Mouse (Mus musculus): ENCODE results near the gene Shpk. TPM values are rescaled to one million over a fixed set of nuclear protein-coding genes. Genes with fewer than 3 reads are reported as not detected.

The Shpk gene
- polyA plus RNA-seq, 1 experiment from 2014 or later, result 1.1 TPM

- Histone ChIP-seq H3K9me3 (ENCODE audit: control insufficient read depth, low read length) (no peaks in the 10 kb centered on the region), H3K27ac (ENCODE audit: low read depth, low read length) (no peak overlapping the region), H3K36me3 (ENCODE audit: control insufficient read depth, insufficient read depth, low read length) (no peaks in the 10 kb centered on the region), H3K4me2 (no peak overlapping the region), H3K27me3 (ENCODE audit: control insufficient read depth, insufficient read depth, low read length) (no peaks in the 10 kb centered on the region), H3K9ac (ENCODE audit: low read length) (no peak overlapping the region), H3K4me1 (ENCODE audit: control insufficient read depth, insufficient read depth, low read length) (no peaks in the 10 kb centered on the region), H3K4me3 (ENCODE audit: low read depth, low read length) (no peak overlapping the region)
- DNase-seq (ENCODE audit: low spot score, missing footprints), result no peak
- 75% methylated on average over 2 of the region's 2 CpGs for WGBS
- ATAC-seq (ENCODE audit: low FRiP score), result no peak
Measured at GRCm38 (mm10) chr11:73207621-73208020, 8.4 kb downstream of the Shpk start.

- H3K4me3 ChIP-seq (ENCODE audit: low read depth, low read length), result no peak overlapping the region
- H3K4me2 ChIP-seq, result no peak overlapping the region
- DNase-seq (ENCODE audit: low spot score, missing footprints) (no peak), ATAC-seq (ENCODE audit: low FRiP score) (no peak)
- no peaks in the 10 kb centered on the region for H3K4me1 ChIP-seq (ENCODE audit: control insufficient read depth, insufficient read depth, low read length)
- H3K27ac ChIP-seq (ENCODE audit: low read depth, low read length), result no peak overlapping the region
- no peaks in the 10 kb centered on the region for H3K9me3 ChIP-seq (ENCODE audit: control insufficient read depth, low read length)
- no peaks in the 10 kb centered on the region for H3K27me3 ChIP-seq (ENCODE audit: control insufficient read depth, insufficient read depth, low read length)
- WGBS, result 82% methylated on average over 3 of the region's 3 CpGs
- H3K9ac ChIP-seq (ENCODE audit: low read length), result no peak overlapping the region
- H3K36me3 ChIP-seq (ENCODE audit: control insufficient read depth, insufficient read depth, low read length), result no peaks in the 10 kb centered on the region
Measured at GRCm38 (mm10) chr11:73213956-73214355, 14.7 kb downstream of the Shpk start.

- 63% methylated on average over 2 of the region's 2 CpGs for WGBS
Measured at GRCm38 (mm10) chr11:73219671-73220070, 20.4 kb downstream of the Shpk start.

GRCm38 (mm10) chr11:73220651-73221050 is 21.4 kb downstream of the Shpk start:
- Histone ChIP-seq H3K4me1 (ENCODE audit: control insufficient read depth, insufficient read depth, low read length) (no peaks in the 10 kb centered on the region), H3K36me3 (ENCODE audit: control insufficient read depth, insufficient read depth, low read length) (no peaks in the 10 kb centered on the region), H3K4me2 (no peak overlapping the region), H3K9ac (ENCODE audit: low read length) (no peak overlapping the region), H3K9me3 (ENCODE audit: control insufficient read depth, low read length) (no peaks in the 10 kb centered on the region), H3K27me3 (ENCODE audit: control insufficient read depth, insufficient read depth, low read length) (no peaks in the 10 kb centered on the region), H3K27ac (ENCODE audit: low read depth, low read length) (no peak overlapping the region), H3K4me3 (ENCODE audit: low read depth, low read length) (no peak overlapping the region)
- WGBS, result 97% methylated on average over 1 of the region's 1 CpGs
- ATAC-seq (ENCODE audit: low FRiP score) (no peak), DNase-seq (ENCODE audit: low spot score, missing footprints) (no peak)

More at GRCm38 (mm10) chr11:73219671-73220070, 20.4 kb downstream of the Shpk start:
- Histone ChIP-seq H3K4me1 (ENCODE audit: control insufficient read depth, insufficient read depth, low read length) (no peaks in the 10 kb centered on the region), H3K27ac (ENCODE audit: low read depth, low read length) (no peak overlapping the region), H3K4me3 (ENCODE audit: low read depth, low read length) (no peak overlapping the region), H3K4me2 (no peak overlapping the region), H3K36me3 (ENCODE audit: control insufficient read depth, insufficient read depth, low read length) (no peaks in the 10 kb centered on the region), H3K27me3 (ENCODE audit: control insufficient read depth, insufficient read depth, low read length) (no peaks in the 10 kb centered on the region), H3K9ac (ENCODE audit: low read length) (no peak overlapping the region), H3K9me3 (ENCODE audit: control insufficient read depth, low read length) (no peaks in the 10 kb centered on the region)
- DNase-seq (ENCODE audit: low spot score, missing footprints) (no peak), ATAC-seq (ENCODE audit: low FRiP score) (no peak)

GRCm38 (mm10) chr11:73222846-73223245 is 23.6 kb downstream of the Shpk start:
- H3K9me3 ChIP-seq (ENCODE audit: control insufficient read depth, low read length), result no peaks in the 10 kb centered on the region
- DNase-seq (ENCODE audit: low spot score, missing footprints) (no peak), ATAC-seq (ENCODE audit: low FRiP score) (no peak)
- H3K9ac ChIP-seq (ENCODE audit: low read length), result no peak overlapping the region
- no peak overlapping the region for H3K4me3 ChIP-seq (ENCODE audit: low read depth, low read length)
- H3K4me2 ChIP-seq, result no peak overlapping the region
- H3K27me3 ChIP-seq (ENCODE audit: control insufficient read depth, insufficient read depth, low read length), result no peaks in the 10 kb centered on the region
- H3K36me3 ChIP-seq (ENCODE audit: control insufficient read depth, insufficient read depth, low read length), result no peaks in the 10 kb centered on the region
- 46% methylated on average over 5 of the region's 5 CpGs for WGBS
- no peaks in the 10 kb centered on the region for H3K4me1 ChIP-seq (ENCODE audit: control insufficient read depth, insufficient read depth, low read length)
- H3K27ac ChIP-seq (ENCODE audit: low read depth, low read length), result no peak overlapping the region

GRCm38 (mm10) chr11:73223966-73224365 is 24.7 kb downstream of the Shpk start:
- Histone ChIP-seq H3K4me1 (ENCODE audit: control insufficient read depth, insufficient read depth, low read length) (no peaks in the 10 kb centered on the region), H3K9ac (ENCODE audit: low read length) (no peak overlapping the region), H3K4me2 (no peak overlapping the region), H3K4me3 (ENCODE audit: low read depth, low read length) (no peak overlapping the region), H3K36me3 (ENCODE audit: control insufficient read depth, insufficient read depth, low read length) (no peaks in the 10 kb centered on the region), H3K9me3 (ENCODE audit: control insufficient read depth, low read length) (no peaks in the 10 kb centered on the region), H3K27me3 (ENCODE audit: control insufficient read depth, insufficient read depth, low read length) (no peaks in the 10 kb centered on the region), H3K27ac (ENCODE audit: low read depth, low read length) (no peak overlapping the region)
- no peak for ATAC-seq (ENCODE audit: low FRiP score)
- no peak for DNase-seq (ENCODE audit: low spot score, missing footprints)
- WGBS, result 78% methylated on average over 2 of the region's 2 CpGs

GRCm38 (mm10) chr11:73225856-73226255 is 26.6 kb downstream of the Shpk start:
- no peak for ATAC-seq (ENCODE audit: low FRiP score)
- Histone ChIP-seq H3K4me1 (ENCODE audit: control insufficient read depth, insufficient read depth, low read length) (no peaks in the 10 kb centered on the region), H3K4me3 (ENCODE audit: low read depth, low read length) (no peak overlapping the region), H3K27ac (ENCODE audit: low read depth, low read length) (no peak overlapping the region), H3K27me3 (ENCODE audit: control insufficient read depth, insufficient read depth, low read length) (no peaks in the 10 kb centered on the region), H3K9ac (ENCODE audit: low read length) (no peak overlapping the region), H3K4me2 (no peak overlapping the region), H3K36me3 (ENCODE audit: control insufficient read depth, insufficient read depth, low read length) (no peaks in the 10 kb centered on the region), H3K9me3 (ENCODE audit: control insufficient read depth, low read length) (no peaks in the 10 kb centered on the region)
- no peak for DNase-seq (ENCODE audit: low spot score, missing footprints)
- WGBS, result 91% methylated on average over 6 of the region's 6 CpGs

- Histone ChIP-seq H3K4me3 (ENCODE audit: low read depth, low read length) (no peak overlapping the region), H3K27ac (ENCODE audit: low read depth, low read length) (no peak overlapping the region), H3K4me2 (no peak overlapping the region), H3K9ac (ENCODE audit: low read length) (no peak overlapping the region), H3K36me3 (ENCODE audit: control insufficient read depth, insufficient read depth, low read length) (no peaks in the 10 kb centered on the region), H3K9me3 (ENCODE audit: control insufficient read depth, low read length) (no peaks in the 10 kb centered on the region), H3K27me3 (ENCODE audit: control insufficient read depth, insufficient read depth, low read length) (no peaks in the 10 kb centered on the region), H3K4me1 (ENCODE audit: control insufficient read depth, insufficient read depth, low read length) (no peaks in the 10 kb centered on the region)
- ATAC-seq (ENCODE audit: low FRiP score) (no peak), DNase-seq (ENCODE audit: low spot score, missing footprints) (no peak)
- WGBS, result 84% methylated on average over 5 of the region's 5 CpGs
Measured at GRCm38 (mm10) chr11:73228881-73229280, 29.6 kb downstream of the Shpk start.

GRCm38 (mm10) chr11:73230081-73230480 is 30.8 kb downstream of the Shpk start:
- Histone ChIP-seq H3K4me1 (ENCODE audit: control insufficient read depth, insufficient read depth, low read length) (no peaks in the 10 kb centered on the region), H3K36me3 (ENCODE audit: control insufficient read depth, insufficient read depth, low read length) (no peaks in the 10 kb centered on the region), H3K9ac (ENCODE audit: low read length) (no peak overlapping the region), H3K9me3 (ENCODE audit: control insufficient read depth, low read length) (no peaks in the 10 kb centered on the region), H3K4me3 (ENCODE audit: low read depth, low read length) (no peak overlapping the region), H3K27ac (ENCODE audit: low read depth, low read length) (no peak overlapping the region), H3K27me3 (ENCODE audit: control insufficient read depth, insufficient read depth, low read length) (no peaks in the 10 kb centered on the region), H3K4me2 (no peak overlapping the region)
- ATAC-seq (ENCODE audit: low FRiP score) (no peak), DNase-seq (ENCODE audit: low spot score, missing footprints) (no peak)
- 88% methylated on average over 5 of the region's 5 CpGs for WGBS

- Histone ChIP-seq H3K27ac (ENCODE audit: low read depth, low read length) (no peak overlapping the region), H3K27me3 (ENCODE audit: control insufficient read depth, insufficient read depth, low read length) (no peaks in the 10 kb centered on the region), H3K36me3 (ENCODE audit: control insufficient read depth, insufficient read depth, low read length) (no peaks in the 10 kb centered on the region), H3K9ac (ENCODE audit: low read length) (no peak overlapping the region), H3K4me1 (ENCODE audit: control insufficient read depth, insufficient read depth, low read length) (no peaks in the 10 kb centered on the region), H3K9me3 (ENCODE audit: control insufficient read depth, low read length) (no peaks in the 10 kb centered on the region), H3K4me2 (no peak overlapping the region), H3K4me3 (ENCODE audit: low read depth, low read length) (no peak overlapping the region)
- ATAC-seq (ENCODE audit: low FRiP score) (no peak), DNase-seq (ENCODE audit: low spot score, missing footprints) (no peak)
- 68% methylated on average over 2 of the region's 2 CpGs for WGBS
Measured at GRCm38 (mm10) chr11:73232513-73232912, 33.3 kb downstream of the Shpk start.

All from midbrain, embryonic 11.5 days (tissue).